Mouse (Mus musculus) thymus, adult 2 months (tissue): Measurements from ENCODE around the gene Cerkl.

Experiments
- CTCF ChIP-seq: fragments of 200-500 bp; IDR thresholded peaks from 2 replicates; pipeline ENCODE4 v1.5.1; 2012; ENCODE audit warnings: mild to moderate bottlenecking, control low read depth, low read length, moderate library complexity, borderline replicate concordance; ENCODE audit not compliant: control insufficient read depth, poor library complexity, insufficient read depth; ENCODE audit errors: extremely low read depth
- POLR2A ChIP-seq: fragments of 200-500 bp; IDR thresholded peaks from 2 replicates; pipeline ENCODE4 v1.6.1; 2012; ENCODE audit warnings: mild to moderate bottlenecking, low read length, control low read depth, moderate library complexity; ENCODE audit not compliant: control insufficient read depth, poor library complexity, insufficient read depth; ENCODE audit errors: extremely low read depth

GRCm38 (mm10) chr2:79291922-79292321 lies 164.7 kb downstream of the Cerkl start:
- TF ChIP-seq CTCF (no peak), POLR2A (no peak)
